Mouse (Mus musculus): ENCODE measurements at regions not wholly inside any gene's neighbourhood (a gene's known extent, or its start where the extent isn't known, plus 50 kb on each side); places are given as distances from the start of the nearest gene placed in this dataset.

DNA sequence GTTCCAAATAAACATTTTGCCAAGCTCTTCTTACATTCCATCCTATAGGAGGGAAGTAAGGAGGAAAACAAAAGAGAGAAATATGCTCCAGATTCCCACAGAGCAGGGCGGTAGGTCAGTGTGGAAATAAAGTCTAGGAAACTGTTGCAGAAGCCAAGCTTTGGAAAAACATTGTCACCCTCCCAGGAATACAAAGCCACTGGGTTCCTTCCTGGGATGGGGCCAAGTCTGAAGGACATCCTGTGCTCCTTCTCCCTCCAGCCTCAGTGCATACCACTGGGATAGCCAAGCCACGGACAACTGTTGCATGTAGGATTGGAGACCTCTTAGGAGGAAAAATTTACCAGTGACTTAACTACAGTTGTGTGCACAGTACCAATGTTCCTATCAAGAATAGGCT lies 195.8 kb upstream of the Cdyl start:
- no peaks in the 10 kb centered on the region for H3K27me3 ChIP-seq (ENCODE audit: control insufficient read depth)
- no peak overlapping the region for H3K4me3 ChIP-seq (replicated peaks)
- no peaks in the 10 kb centered on the region for H3K9me3 ChIP-seq (ENCODE audit: control insufficient read depth, low read length)
- TF ChIP-seq GATA1 (IDR thresholded peaks at IDR 0.05; ENCODE audit: low read length) = no peak
- TF ChIP-seq TAL1 (IDR thresholded peaks at IDR 0.05; ENCODE audit: low read length) = no peak
- no peaks in the 10 kb centered on the region for H3K4me1 ChIP-seq (ENCODE audit: control insufficient read depth)
- no peaks in the 10 kb centered on the region for H3K36me3 ChIP-seq (ENCODE audit: control insufficient read depth)

DNA sequence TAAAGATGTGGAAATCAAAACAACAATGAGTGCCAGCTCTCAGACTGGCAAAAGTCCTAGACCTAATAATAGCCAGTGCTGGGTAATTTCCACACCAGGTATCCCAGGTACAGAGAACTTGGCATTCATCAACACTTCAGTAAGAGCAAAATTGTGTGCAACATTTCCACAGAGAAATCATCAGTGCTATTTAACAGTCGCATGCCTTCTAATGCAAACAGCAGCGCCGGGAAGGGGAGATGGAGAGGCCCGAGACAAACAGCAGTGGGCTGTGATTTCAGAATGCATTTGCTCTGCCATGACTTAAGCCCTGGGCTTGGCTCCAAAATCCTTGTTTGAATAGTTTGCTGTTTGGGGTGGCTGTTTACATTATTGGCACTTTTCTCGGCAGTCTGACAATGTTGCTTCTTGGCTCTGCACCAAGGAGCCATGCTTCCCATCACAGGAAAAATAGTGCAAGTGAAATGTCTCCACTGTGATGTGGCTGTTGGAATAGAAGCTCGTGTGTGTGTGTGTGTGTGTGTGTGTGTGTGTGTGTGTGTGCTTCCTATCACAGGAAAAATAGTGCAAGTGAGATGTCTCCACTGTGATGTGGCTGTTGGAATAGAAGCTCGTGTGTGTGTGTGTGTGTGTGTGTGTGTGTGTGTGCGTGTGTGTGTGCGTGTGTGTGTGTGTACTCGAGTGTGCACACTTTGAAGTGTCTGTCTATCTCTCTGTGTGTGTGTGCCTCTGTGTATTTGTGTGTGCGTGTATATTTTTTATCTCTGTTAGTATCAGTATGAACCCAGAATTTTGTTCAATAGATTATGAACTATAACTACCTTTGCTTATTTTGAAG lies 190.1 kb upstream of the Cdyl start:
- Histone ChIP-seq H3K27me3 (ENCODE audit: control insufficient read depth) (no peaks in the 10 kb centered on the region), H3K4me3 (replicated peaks) (no peak overlapping the region), H3K4me1 (ENCODE audit: control insufficient read depth) (no peaks in the 10 kb centered on the region), H3K36me3 (ENCODE audit: control insufficient read depth) (no peaks in the 10 kb centered on the region), H3K9me3 (ENCODE audit: control insufficient read depth, low read length) (no peaks in the 10 kb centered on the region)
- no peak for TF ChIP-seq GATA1 (IDR thresholded peaks at IDR 0.05; ENCODE audit: low read length)
- TF ChIP-seq TAL1 (IDR thresholded peaks at IDR 0.05; ENCODE audit: low read length) = no peak

DNA sequence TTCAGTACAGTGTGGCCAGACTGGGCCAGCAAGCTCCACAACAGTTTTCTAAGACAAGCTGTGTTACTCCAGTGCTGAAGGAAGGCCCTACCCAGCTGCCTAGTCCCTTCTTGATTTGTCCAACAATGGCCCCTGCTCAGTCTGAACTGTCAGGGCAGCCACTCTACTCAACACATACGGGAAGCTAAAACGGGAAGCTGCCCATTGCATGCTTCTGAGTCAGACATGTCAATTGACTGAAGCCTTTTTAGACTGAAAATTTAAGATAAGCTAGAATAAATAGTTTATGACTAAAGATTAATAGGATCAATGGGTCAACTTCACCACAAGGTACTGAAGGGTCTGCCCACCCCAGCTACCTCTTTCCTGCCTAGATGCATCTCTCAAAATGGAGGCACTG lies 181.4 kb upstream of the Cdyl start:
- H3K36me3 ChIP-seq (ENCODE audit: control insufficient read depth) = no peaks in the 10 kb centered on the region
- H3K27me3 ChIP-seq (ENCODE audit: control insufficient read depth) = no peaks in the 10 kb centered on the region
- TF ChIP-seq TAL1 (IDR thresholded peaks at IDR 0.05; ENCODE audit: low read length) (no peak), GATA1 (IDR thresholded peaks at IDR 0.05; ENCODE audit: low read length) (no peak)
- no peaks in the 10 kb centered on the region for H3K9me3 ChIP-seq (ENCODE audit: control insufficient read depth, low read length)
- no peaks in the 10 kb centered on the region for H3K4me1 ChIP-seq (ENCODE audit: control insufficient read depth)
- H3K4me3 ChIP-seq (replicated peaks) = no peak overlapping the region

DNA sequence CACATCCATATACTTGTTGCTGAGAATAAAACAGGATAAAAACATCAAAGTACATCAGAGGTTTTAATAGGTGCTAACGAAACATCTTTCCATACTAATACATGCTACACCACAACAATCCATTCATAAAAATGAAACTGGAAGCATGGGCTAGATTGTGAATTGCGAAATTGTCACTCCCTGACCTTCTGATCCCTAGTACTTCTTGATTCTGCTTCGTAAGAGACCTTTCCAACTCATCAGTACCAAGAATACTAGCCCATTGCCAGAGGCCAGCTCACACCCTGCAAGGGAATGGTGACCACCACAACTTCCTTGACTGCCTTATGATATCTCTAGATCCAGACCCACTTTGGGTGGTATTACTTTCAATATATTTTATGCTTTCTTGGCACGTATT lies 177.3 kb upstream of the Cdyl start:
- Histone ChIP-seq H3K9me3 (ENCODE audit: control insufficient read depth, low read length) (no peaks in the 10 kb centered on the region), H3K4me3 (replicated peaks) (no peak overlapping the region), H3K4me1 (ENCODE audit: control insufficient read depth) (no peaks in the 10 kb centered on the region), H3K27me3 (ENCODE audit: control insufficient read depth) (no peaks in the 10 kb centered on the region), H3K36me3 (ENCODE audit: control insufficient read depth) (no peaks in the 10 kb centered on the region)
- TF ChIP-seq TAL1 (IDR thresholded peaks at IDR 0.05; ENCODE audit: low read length) = no peak
- TF ChIP-seq GATA1 (IDR thresholded peaks at IDR 0.05; ENCODE audit: low read length) = no peak

DNA sequence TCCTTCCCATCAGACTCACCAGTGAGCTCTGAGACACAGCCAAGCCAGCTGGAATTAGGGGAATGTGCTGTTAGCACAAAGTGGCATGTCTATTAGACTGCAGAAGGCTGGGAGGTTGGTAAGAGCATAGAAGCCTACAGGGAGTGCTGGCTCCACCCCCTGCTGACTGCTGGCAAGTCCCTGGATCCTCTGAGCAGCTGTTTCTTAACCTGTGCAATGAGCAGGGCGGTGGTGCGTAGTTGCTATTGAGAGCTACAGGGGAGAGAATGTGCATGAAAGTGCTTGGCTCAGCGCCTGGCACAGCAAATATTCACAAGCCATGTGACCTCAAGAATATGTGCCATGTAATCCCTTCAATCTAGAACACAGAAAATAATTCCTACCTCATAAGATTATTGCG lies 173.5 kb upstream of the Cdyl start:
- Histone ChIP-seq H3K36me3 (ENCODE audit: control insufficient read depth) (no peaks in the 10 kb centered on the region), H3K9me3 (ENCODE audit: control insufficient read depth, low read length) (no peaks in the 10 kb centered on the region), H3K4me3 (replicated peaks) (no peak overlapping the region), H3K27me3 (ENCODE audit: control insufficient read depth) (no peaks in the 10 kb centered on the region), H3K4me1 (ENCODE audit: control insufficient read depth) (no peaks in the 10 kb centered on the region)
- TF ChIP-seq GATA1 (IDR thresholded peaks at IDR 0.05; ENCODE audit: low read length) (no peak), TAL1 (IDR thresholded peaks at IDR 0.05; ENCODE audit: low read length) (no peak)

DNA sequence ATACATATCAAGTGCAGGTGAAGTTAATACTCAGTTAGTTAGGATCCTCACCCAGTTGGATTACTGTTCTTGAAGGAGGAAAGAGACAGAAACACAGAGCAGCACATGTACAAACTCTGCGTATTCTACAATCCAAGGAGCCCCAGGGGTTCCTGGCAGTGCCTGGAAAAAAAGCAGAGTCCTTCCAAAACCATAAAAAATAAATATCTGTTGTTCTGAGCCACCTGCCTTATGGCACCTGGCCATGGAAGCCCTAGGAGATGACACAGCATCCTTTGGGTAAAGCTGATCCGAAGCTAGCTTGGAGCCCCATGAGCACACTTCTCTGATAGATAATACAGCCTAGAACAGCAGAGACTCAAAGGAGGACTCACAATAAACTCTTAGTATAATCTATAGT lies 159.9 kb upstream of the Cdyl start:
- Histone ChIP-seq H3K36me3 (ENCODE audit: control insufficient read depth) (no peaks in the 10 kb centered on the region), H3K4me3 (replicated peaks) (no peak overlapping the region), H3K4me1 (ENCODE audit: control insufficient read depth) (no peaks in the 10 kb centered on the region), H3K27me3 (ENCODE audit: control insufficient read depth) (no peaks in the 10 kb centered on the region), H3K9me3 (ENCODE audit: control insufficient read depth, low read length) (peaks cover 3% of the 10 kb centered on the region; the same call in 1 of the 2 replicates)
- TF ChIP-seq GATA1 (IDR thresholded peaks at IDR 0.05; ENCODE audit: low read length) (no peak), TAL1 (IDR thresholded peaks at IDR 0.05; ENCODE audit: low read length) (no peak)

DNA sequence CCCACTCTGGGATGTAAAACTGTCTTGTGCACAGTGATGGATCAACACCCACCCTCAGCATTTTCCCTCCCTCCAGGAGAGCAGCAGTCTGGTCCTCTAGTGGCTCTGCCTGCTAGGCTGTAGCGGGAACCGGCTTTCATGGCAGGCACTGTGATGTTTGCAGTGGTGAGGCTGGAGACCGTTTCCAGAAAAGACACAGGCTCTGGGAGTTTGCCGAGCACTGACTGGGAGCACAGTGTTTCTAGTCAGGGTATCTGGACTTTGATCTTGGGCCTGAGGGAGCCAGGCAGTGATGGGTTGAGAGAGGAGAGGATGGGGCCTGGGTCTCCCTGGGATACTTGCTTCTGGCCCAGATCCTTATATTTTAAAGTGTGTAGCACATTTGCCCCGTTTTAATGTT lies 158.7 kb upstream of the Cdyl start:
- H3K36me3 ChIP-seq (ENCODE audit: control insufficient read depth) = no peaks in the 10 kb centered on the region
- no peak overlapping the region for H3K4me3 ChIP-seq (replicated peaks)
- TF ChIP-seq TAL1 (IDR thresholded peaks at IDR 0.05; ENCODE audit: low read length) (no peak), GATA1 (IDR thresholded peaks at IDR 0.05; ENCODE audit: low read length) (no peak)
- no peaks in the 10 kb centered on the region for H3K4me1 ChIP-seq (ENCODE audit: control insufficient read depth)
- no peaks in the 10 kb centered on the region for H3K9me3 ChIP-seq (ENCODE audit: control insufficient read depth, low read length)
- no peaks in the 10 kb centered on the region for H3K27me3 ChIP-seq (ENCODE audit: control insufficient read depth)

DNA sequence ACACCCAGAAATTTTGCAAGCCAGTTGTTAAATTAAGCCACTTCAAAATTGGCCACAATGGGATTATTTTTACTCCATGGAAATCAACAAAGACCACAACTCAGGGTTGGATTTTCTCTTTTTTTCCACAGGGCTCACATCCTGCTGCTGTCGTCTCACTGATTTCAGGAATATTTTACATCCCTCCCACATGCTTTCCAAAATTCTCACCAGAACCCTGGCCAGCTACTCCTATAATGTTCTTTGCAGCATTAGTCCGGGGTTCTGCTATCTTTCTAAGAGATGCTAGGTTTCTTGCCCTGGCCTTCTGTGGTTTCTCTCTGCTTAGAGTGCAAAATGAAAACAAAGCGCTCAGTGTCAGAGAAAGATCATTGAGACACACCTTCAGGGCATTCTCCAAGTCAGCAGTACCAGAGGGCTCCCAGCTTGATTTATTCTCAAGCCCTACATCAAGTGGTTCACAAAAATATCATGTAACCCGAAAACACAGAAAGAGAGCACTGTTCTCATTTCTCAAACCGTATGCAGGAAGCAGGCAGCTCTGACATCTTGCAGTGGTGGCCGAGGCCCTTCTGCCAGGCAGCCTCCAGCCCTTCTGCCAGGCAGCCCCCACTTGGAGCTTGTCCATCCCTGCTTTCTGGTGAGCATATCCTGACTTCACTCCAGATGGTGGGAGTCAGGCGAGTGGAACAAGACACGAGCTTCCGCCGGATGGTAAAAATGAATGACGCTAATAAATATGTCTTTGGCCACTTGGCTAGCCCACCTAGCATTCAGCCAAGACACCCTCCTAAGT lies 158.1 kb upstream of the Cdyl start:
- no peak overlapping the region for H3K4me3 ChIP-seq (replicated peaks)
- no peaks in the 10 kb centered on the region for H3K9me3 ChIP-seq (ENCODE audit: control insufficient read depth, low read length)
- no peaks in the 10 kb centered on the region for H3K36me3 ChIP-seq (ENCODE audit: control insufficient read depth)
- no peak for TF ChIP-seq TAL1 (IDR thresholded peaks at IDR 0.05; ENCODE audit: low read length)
- no peak for TF ChIP-seq GATA1 (IDR thresholded peaks at IDR 0.05; ENCODE audit: low read length)
- H3K27me3 ChIP-seq (ENCODE audit: control insufficient read depth) = no peaks in the 10 kb centered on the region
- H3K4me1 ChIP-seq (ENCODE audit: control insufficient read depth) = no peaks in the 10 kb centered on the region

DNA sequence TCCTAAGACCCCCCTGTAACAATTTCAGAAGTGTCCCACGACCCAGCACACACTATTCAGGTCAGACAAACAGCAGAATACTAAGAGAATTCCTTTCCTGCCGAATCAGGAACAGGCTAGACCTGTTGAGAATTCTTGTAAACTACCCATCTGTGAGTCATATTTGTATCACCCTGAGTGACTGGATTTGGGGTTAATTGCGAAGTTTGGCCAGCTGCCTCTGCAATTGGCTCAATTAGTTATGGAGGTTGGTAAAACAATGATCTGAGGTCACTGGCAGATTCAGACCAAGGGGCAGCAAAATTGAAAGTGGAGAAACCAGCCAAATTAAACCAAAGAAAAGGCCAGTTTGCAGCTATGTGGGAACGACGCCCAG lies 157.5 kb upstream of the Cdyl start:
- H3K4me1 ChIP-seq (ENCODE audit: control insufficient read depth) = no peaks in the 10 kb centered on the region
- no peaks in the 10 kb centered on the region for H3K9me3 ChIP-seq (ENCODE audit: control insufficient read depth, low read length)
- H3K27me3 ChIP-seq (ENCODE audit: control insufficient read depth) = no peaks in the 10 kb centered on the region
- no peaks in the 10 kb centered on the region for H3K36me3 ChIP-seq (ENCODE audit: control insufficient read depth)
- no peak overlapping the region for H3K4me3 ChIP-seq (replicated peaks)
- TF ChIP-seq TAL1 (IDR thresholded peaks at IDR 0.05; ENCODE audit: low read length) (no peak), GATA1 (IDR thresholded peaks at IDR 0.05; ENCODE audit: low read length) (no peak)

All from erythroblast, embryonic 14.5 days (primary cell).